Mouse (Mus musculus) intestine, embryonic 14.5 days (tissue): ENCODE results near the gene Reep1. TPM values are rescaled to one million over a fixed set of nuclear protein-coding genes. Genes with fewer than 3 reads are reported as not detected.

Experiments
- ATAC-seq: fragments of 200-750 bp; cut with Nextera tagmentation; replicated peaks from 2 replicates; pipeline ENCODE4 v1.8.0; 2017; ENCODE audit warnings: low read depth, moderate number of reproducible peaks, moderate TSS enrichment, moderate library complexity; ENCODE audit not compliant: low FRiP score, low TSS enrichment
- DNase-seq: peaks from one replicate; pipeline ENCODE4 v3.0.0-alpha.2; 2018; ENCODE audit warnings: low spot score
- H3K27ac ChIP-seq: fragments of 300-500 bp; sonication (generic); 2 replicates; pipeline ENCODE4 v1.5.1; 2014; ENCODE audit warnings: low read depth, mild to moderate bottlenecking, control low read depth
- H3K27me3 ChIP-seq: fragments of 300-500 bp; sonication (generic); replicated peaks from 2 replicates; pipeline ENCODE4 v1.6.1; 2014; ENCODE audit warnings: low read length, control low read depth; ENCODE audit not compliant: control insufficient read depth, insufficient read depth
- H3K36me3 ChIP-seq: fragments of 300-500 bp; sonication (generic); 2 replicates; pipeline ENCODE4 v1.6.1; 2014; ENCODE audit warnings: low read length, control low read depth; ENCODE audit not compliant: control insufficient read depth, insufficient read depth
- H3K4me1 ChIP-seq: fragments of 300-500 bp; sonication (generic); replicated peaks from 2 replicates; pipeline ENCODE4 v1.6.1; 2014; ENCODE audit warnings: low read length, control low read depth, mixed read lengths; ENCODE audit not compliant: control insufficient read depth, insufficient read depth
- H3K4me2 ChIP-seq: fragments of 300-500 bp; sonication (generic); 2 replicates; pipeline ENCODE4 v1.6.1; 2014; ENCODE audit warnings: low read length
- H3K4me3 ChIP-seq: fragments of 300-500 bp; sonication (generic); 2 replicates; pipeline ENCODE4 v1.5.1; 2014; ENCODE audit warnings: low read depth, low read length, control low read depth, mixed read lengths
- H3K9ac ChIP-seq: fragments of 300-500 bp; sonication (generic); 2 replicates; pipeline ENCODE4 v1.6.1; 2014; ENCODE audit warnings: mild to moderate bottlenecking, low read length
- H3K9me3 ChIP-seq: fragments of 300-500 bp; sonication (generic); 2 replicates; pipeline ENCODE4 v1.6.1; 2016; ENCODE audit warnings: low read length, control low read depth; ENCODE audit not compliant: control insufficient read depth
- WGBS: fragments of 180-500 bp; shearing (Covaris S2); extraction: QIAGEN DNeasy Blood & Tissue Kit; methylation state at CpG from one replicate; pipeline ENCODE4 v1.1.7; 2014; 5-methylcytosine and 5-hydroxymethylcytosine counted together
- polyA plus RNA-seq: library from polyadenylated mRNA; unstranded; fragments of >200 nt; fragmentation: Nextera tagmentation; extraction: Ambion mirVana; gene quantifications from 2 replicates; pipeline ENCODE4 v1.2.1, GENCODE M21; 2014

The Reep1 gene
- polyA plus RNA-seq, 1 experiment from 2014 or later, result 20.8 TPM

DNA sequence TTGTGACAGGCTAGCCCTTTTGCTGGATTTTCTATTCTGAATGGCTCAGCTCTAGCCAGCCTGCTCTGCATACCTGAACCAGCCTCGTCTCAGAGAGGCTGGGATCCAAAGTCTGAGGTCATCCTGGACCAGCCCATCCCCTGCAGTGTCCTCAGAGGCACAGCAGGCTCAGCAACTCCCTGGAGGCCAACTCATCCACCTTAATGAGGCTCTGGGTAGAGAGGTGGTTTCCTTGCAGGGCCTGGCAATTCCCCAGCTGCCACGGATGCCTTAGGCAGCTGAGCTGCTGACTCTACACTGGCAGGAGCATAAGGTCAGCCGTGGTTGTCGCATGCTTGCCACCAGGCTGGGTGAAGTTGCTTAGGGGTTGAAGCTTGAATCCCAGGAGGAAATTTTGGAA, 16.2 kb downstream of the Reep1 start:
- Histone ChIP-seq H3K9ac (no peak overlapping the region), H3K9me3 (no peaks in the 10 kb centered on the region), H3K36me3 (no peaks in the 10 kb centered on the region), H3K27ac (no peak overlapping the region), H3K4me1 (peaks cover 10% of the 10 kb centered on the region; the same call in 1 of the 2 replicates), H3K4me3 (no peak overlapping the region), H3K27me3 (no peaks in the 10 kb centered on the region), H3K4me2 (no peak overlapping the region)
- WGBS, result 36% methylated on average over 4 of the region's 4 CpGs
- no peak for DNase-seq
- no peak for ATAC-seq

DNA sequence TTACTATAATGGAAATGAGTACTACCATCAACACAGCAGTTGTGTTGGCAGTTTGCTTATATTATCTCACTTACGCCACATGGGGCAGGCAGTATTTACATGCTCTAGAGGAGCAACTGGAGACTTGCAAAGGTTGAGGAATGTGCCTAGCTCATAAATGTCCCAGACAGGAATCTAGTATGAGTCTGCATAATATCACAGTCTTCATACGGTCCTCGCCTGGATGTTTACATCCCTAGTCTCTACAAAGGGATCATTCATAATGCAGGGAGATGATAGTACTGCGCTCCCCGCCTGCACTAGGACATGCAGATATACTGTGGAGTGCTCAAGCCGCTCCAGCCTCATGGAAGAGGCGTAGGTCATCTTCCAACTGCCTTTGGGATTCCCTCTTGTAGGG, 19.3 kb downstream of the Reep1 start:
- H3K9me3 ChIP-seq, result no peaks in the 10 kb centered on the region
- no peaks in the 10 kb centered on the region for H3K27me3 ChIP-seq
- no peak overlapping the region for H3K9ac ChIP-seq
- H3K4me3 ChIP-seq, result no peak overlapping the region
- H3K4me1 ChIP-seq, result peaks cover 10% of the 10 kb centered on the region; the same call in 1 of the 2 replicates
- peak; percentile 50; the same call in 1 of the 2 replicates for ATAC-seq
- H3K27ac ChIP-seq, result peak overlapping the region; percentile 27; the same call in 1 of the 2 replicates
- no peak overlapping the region for H3K4me2 ChIP-seq
- no peaks in the 10 kb centered on the region for H3K36me3 ChIP-seq
- no peak for DNase-seq
- 36% methylated on average over 7 of the region's 7 CpGs for WGBS

DNA sequence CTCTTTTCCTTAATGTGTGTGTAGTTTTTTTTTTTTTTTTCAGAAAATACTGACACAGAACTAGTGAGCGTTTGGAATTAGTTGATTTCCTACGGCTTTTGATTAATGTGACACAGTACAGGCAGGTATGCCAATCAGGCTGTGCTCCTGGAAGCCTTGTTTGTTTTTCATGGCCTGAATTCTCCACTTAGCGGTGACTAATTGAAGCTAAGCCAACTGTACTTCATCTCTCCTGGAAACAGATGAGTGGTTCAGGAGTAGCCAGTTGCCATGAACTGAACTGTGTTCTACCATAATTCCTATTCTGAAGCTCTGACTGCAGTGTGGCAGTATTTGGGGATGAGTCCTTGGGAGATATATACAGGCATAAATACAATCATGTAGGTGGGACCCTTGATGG, 20.9 kb downstream of the Reep1 start:
- H3K4me3 ChIP-seq, result no peak overlapping the region
- H3K9me3 ChIP-seq, result no peaks in the 10 kb centered on the region
- H3K4me2 ChIP-seq, result no peak overlapping the region
- H3K4me1 ChIP-seq, result peaks cover 10% of the 10 kb centered on the region; the same call in 1 of the 2 replicates
- H3K27me3 ChIP-seq, result no peaks in the 10 kb centered on the region
- H3K36me3 ChIP-seq, result no peaks in the 10 kb centered on the region
- H3K9ac ChIP-seq, result no peak overlapping the region
- WGBS, result 83% methylated on average over 3 of the region's 3 CpGs
- no peak overlapping the region for H3K27ac ChIP-seq
- ATAC-seq (no peak), DNase-seq (no peak)

DNA sequence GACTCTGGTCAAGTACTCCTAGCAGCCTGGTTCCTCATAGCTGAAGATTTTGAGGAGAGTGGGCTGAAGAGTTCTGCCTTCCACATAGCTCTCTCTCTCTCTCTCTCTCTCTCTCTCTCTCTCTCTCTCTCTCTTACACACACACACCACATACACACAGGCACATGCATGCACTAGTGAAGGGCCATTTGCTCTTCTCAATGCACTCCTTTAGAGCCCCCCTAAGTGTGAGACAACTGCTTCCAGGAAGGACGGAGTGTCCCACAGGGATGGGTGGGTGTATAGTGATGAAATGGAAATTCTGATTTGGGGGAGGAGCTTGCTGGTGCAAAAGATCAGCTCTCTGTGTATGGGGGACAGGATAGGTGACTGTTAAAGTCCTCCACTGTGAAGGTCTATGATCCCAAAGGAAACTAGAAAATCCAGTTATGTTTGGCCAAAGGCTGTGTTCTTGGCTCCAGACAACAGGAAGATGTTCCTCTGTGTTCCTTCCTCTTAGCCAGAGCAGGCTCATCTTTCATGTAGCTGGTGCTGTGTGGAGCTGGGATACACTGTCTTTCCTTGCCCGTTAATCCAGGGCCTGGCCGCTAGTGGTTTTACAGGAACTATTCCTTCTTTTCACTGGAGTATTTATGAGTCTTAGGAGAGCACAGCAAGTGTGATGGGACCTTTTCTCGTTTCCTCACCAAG, 27.7 kb downstream of the Reep1 start:
- 34% methylated on average over 4 of the region's 4 CpGs for WGBS
- no peak overlapping the region for H3K4me3 ChIP-seq
- H3K4me2 ChIP-seq, result no peak overlapping the region
- DNase-seq (no peak), ATAC-seq (no peak)
- no peaks in the 10 kb centered on the region for H3K4me1 ChIP-seq
- no peak overlapping the region for H3K9ac ChIP-seq
- H3K27ac ChIP-seq, result no peak overlapping the region
- H3K9me3 ChIP-seq, result no peaks in the 10 kb centered on the region
- no peaks in the 10 kb centered on the region for H3K36me3 ChIP-seq
- no peaks in the 10 kb centered on the region for H3K27me3 ChIP-seq

DNA sequence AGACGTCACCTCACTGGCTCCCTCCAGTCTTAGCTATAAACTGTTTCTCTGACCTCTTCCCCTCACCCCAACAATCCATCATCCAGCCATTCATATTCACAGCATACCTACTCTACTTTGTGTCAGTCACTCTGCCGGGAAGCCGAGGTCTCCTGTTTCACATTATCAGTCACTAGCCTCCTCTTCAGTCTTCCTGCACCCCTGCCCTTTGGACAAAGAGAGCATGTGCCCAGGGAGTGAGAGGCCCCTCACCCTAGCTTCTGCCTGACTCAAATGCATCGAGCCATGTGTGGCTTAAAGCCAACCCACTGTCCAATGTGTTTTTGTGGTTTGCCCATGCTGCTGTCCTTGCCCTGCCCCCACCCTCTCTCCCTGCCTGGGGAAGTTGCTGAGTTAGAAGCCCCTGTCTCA, 28.2 kb downstream of the Reep1 start:
- Histone ChIP-seq H3K36me3 (no peaks in the 10 kb centered on the region), H3K4me1 (no peaks in the 10 kb centered on the region), H3K27me3 (no peaks in the 10 kb centered on the region), H3K27ac (no peak overlapping the region), H3K9ac (no peak overlapping the region), H3K4me3 (no peak overlapping the region), H3K9me3 (no peaks in the 10 kb centered on the region), H3K4me2 (no peak overlapping the region)
- 13% methylated on average over 4 of the region's 4 CpGs for WGBS
- no peak for DNase-seq
- no peak for ATAC-seq

DNA sequence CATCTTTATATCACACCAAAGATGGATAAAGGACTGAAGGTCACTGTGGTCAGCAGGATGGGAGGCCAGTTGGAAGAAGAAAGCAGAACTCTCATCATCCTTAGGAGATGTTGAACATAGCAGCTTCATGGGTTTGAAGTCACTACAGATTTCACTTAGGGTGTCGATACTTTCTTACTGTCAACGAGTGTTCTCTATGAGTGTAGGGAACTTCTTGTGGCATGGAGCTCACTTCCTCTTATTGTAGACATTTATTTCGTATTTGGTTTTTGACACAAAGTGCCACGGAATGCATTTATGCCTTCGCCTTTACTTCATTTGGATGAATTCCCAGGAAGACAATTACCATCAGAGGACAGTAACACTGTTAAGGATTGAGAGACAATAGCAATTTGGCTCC, 28.7 kb downstream of the Reep1 start:
- H3K4me1 ChIP-seq, result no peaks in the 10 kb centered on the region; the same call in 1 of the 2 replicates
- H3K4me3 ChIP-seq, result no peak overlapping the region
- DNase-seq (no peak), ATAC-seq (no peak)
- no peaks in the 10 kb centered on the region for H3K27me3 ChIP-seq
- H3K9ac ChIP-seq, result no peak overlapping the region
- H3K27ac ChIP-seq, result no peak overlapping the region
- WGBS, result 88% methylated on average over 5 of the region's 5 CpGs
- H3K4me2 ChIP-seq, result no peak overlapping the region
- no peaks in the 10 kb centered on the region for H3K36me3 ChIP-seq
- no peaks in the 10 kb centered on the region for H3K9me3 ChIP-seq

DNA sequence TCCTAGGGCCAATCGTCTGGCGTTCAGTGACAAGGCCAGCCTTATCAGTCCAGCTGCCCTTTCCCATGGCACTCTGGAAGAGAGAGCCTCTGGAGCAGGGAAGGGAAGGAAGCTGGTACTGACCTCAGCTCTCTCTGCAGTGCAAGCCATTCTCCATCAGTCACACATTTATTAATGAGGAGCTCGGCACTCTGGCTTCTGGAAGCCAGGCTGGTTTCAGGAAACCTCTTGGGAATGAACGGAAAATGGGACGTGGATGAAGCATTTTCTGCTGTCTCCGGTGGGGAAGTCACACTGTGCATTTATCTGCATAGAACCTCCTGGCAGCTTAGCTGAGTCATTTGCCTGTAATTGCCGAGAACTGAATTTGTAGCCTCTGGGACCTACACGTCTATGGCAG, 29.8 kb downstream of the Reep1 start:
- Histone ChIP-seq H3K4me2 (no peak overlapping the region), H3K27ac (no peak overlapping the region), H3K4me1 (no peaks in the 10 kb centered on the region; the same call in 1 of the 2 replicates), H3K9ac (no peak overlapping the region), H3K36me3 (no peaks in the 10 kb centered on the region), H3K9me3 (no peaks in the 10 kb centered on the region), H3K27me3 (no peaks in the 10 kb centered on the region), H3K4me3 (no peak overlapping the region)
- DNase-seq (no peak), ATAC-seq (no peak)
- 77% methylated on average over 8 of the region's 8 CpGs for WGBS

DNA sequence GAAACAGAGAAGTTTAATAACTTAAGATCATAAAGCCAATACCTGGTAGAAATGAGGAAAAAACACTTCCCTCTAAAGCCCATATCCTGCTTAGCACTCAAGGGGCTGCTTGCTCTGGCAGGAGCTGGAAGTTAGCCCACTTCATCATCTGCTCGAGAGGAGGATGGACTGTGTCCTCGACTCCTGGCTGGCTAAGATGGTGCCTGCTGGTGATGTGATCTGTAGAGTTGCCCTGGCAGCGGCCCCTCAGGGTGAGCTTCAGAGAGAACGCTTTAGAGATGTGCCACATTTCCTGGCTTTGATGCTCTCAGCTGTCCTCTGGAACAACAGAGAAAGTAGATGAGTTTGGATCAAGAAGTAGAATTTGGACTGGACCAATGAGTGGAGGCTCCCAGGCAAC, 31.2 kb downstream of the Reep1 start:
- Histone ChIP-seq H3K4me3 (no peak overlapping the region), H3K4me1 (no peaks in the 10 kb centered on the region; the same call in 1 of the 2 replicates), H3K9me3 (no peaks in the 10 kb centered on the region), H3K36me3 (no peaks in the 10 kb centered on the region), H3K4me2 (no peak overlapping the region), H3K27ac (no peak overlapping the region), H3K9ac (no peak overlapping the region), H3K27me3 (no peaks in the 10 kb centered on the region)
- WGBS, result 65% methylated on average over 4 of the region's 4 CpGs
- ATAC-seq, result no peak
- DNase-seq, result no peak

DNA sequence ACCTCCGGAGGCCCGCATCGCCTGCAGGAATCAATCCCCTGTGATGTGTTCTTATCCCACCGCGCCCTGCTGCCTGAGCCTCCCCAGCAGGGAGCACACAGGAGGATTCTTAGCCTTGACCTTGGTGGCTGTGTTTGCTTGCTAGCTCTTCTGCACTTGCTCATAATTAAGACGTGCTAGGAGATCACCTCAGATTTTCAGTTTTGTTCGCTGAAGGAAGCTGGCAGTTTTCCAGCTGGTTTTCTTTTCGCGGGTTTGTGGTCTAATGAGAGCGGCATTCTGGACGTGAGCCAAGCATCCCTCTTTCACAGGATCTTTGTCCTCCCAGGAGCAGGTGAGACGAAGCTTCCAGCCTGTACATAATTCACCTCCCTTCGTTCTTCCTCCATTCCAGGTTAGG, 33.6 kb downstream of the Reep1 start:
- H3K4me3 ChIP-seq, result no peak overlapping the region
- H3K27me3 ChIP-seq, result no peaks in the 10 kb centered on the region
- no peak overlapping the region for H3K4me2 ChIP-seq
- H3K9ac ChIP-seq, result no peak overlapping the region
- 45% methylated on average over 13 of the region's 13 CpGs for WGBS
- H3K9me3 ChIP-seq, result no peaks in the 10 kb centered on the region
- no peaks in the 10 kb centered on the region for H3K36me3 ChIP-seq
- DNase-seq (no peak), ATAC-seq (no peak)
- no peaks in the 10 kb centered on the region; the same call in 1 of the 2 replicates for H3K4me1 ChIP-seq
- no peak overlapping the region for H3K27ac ChIP-seq
